Mouse (Mus musculus) regulatory T cell (primary cell): Measurements from ENCODE around the gene Dnajc10.

Experiments used
- in situ Hi-C: fragments of 300-600 bp; cut with MboI, MseI; formaldehyde crosslinking; loops from one replicate; pipeline ENCODE4 v1.15.1; 2025; ENCODE audit warnings: high pct_unique_total_duplicates

Gene Dnajc10

GRCm38 (mm10) chr2:80315242-80316161 is at the start of gene Dnajc10:
Dnajc10 (plus strand) TSS chr2:80315466.
- in situ Hi-C loops, result loop anchor here (25.0 kb wide), 1 partner anchor 1453 kb away; the partner anchor contains the start of gene Ube2e3

- in situ Hi-C loops, result no loop called here
Measured at GRCm38 (mm10) chr2:80266894-80267293, 48.4 kb upstream of the Dnajc10 start.

GRCm38 (mm10) chr2:80268053-80268452 is 47.2 kb upstream of the Dnajc10 start:
- in situ Hi-C loops, result no loop called here

GRCm38 (mm10) chr2:80271431-80271830 is 43.8 kb upstream of the Dnajc10 start:
- in situ Hi-C loops, result loop anchor here (5.0 kb wide), 1 partner anchor 409 kb away; no protein-coding TSS in a partner anchor

GRCm38 (mm10) chr2:80273038-80273437 is 42.2 kb upstream of the Dnajc10 start:
- in situ Hi-C loops, result loop anchor here (5.0 kb wide), 1 partner anchor 411 kb away; no protein-coding TSS in a partner anchor

- in situ Hi-C loops, result loop anchor here (5.0 kb wide), 1 partner anchor 411 kb away; no protein-coding TSS in a partner anchor
Measured at GRCm38 (mm10) chr2:80273763-80274162, 41.5 kb upstream of the Dnajc10 start.

GRCm38 (mm10) chr2:80275136-80275535 is 40.1 kb upstream of the Dnajc10 start:
- in situ Hi-C loops, result no loop called here

GRCm38 (mm10) chr2:80282214-80282613 is 33.1 kb upstream of the Dnajc10 start:
- in situ Hi-C loops, result no loop called here

GRCm38 (mm10) chr2:80286397-80286796 is 28.9 kb upstream of the Dnajc10 start:
- in situ Hi-C loops, result no loop called here

GRCm38 (mm10) chr2:80292172-80292571 is 23.1 kb upstream of the Dnajc10 start, which contains the start of gene Prdx6b:
Prdx6b (plus strand) TSS chr2:80292472.
- in situ Hi-C loops, result no loop called here

GRCm38 (mm10) chr2:80298334-80298733 is 16.9 kb upstream of the Dnajc10 start:
- in situ Hi-C loops, result no loop called here

- in situ Hi-C loops, result loop anchor here (25.0 kb wide), 1 partner anchor 1439 kb away; the partner anchor contains the start of gene Ube2e3
Measured at GRCm38 (mm10) chr2:80300806-80301205, 14.5 kb upstream of the Dnajc10 start.

- in situ Hi-C loops, result loop anchor here (25.0 kb wide), 1 partner anchor 1442 kb away; the partner anchor contains the start of gene Ube2e3
Measured at GRCm38 (mm10) chr2:80303957-80304356, 11.3 kb upstream of the Dnajc10 start.

GRCm38 (mm10) chr2:80307701-80308100 is 7.6 kb upstream of the Dnajc10 start:
- in situ Hi-C loops, result loop anchor here (25.0 kb wide), 1 partner anchor 1445 kb away; the partner anchor contains the start of gene Ube2e3

- in situ Hi-C loops, result loop anchor here (25.0 kb wide), 1 partner anchor 1447 kb away; the partner anchor contains the start of gene Ube2e3
Measured at GRCm38 (mm10) chr2:80309775-80310174, 5.5 kb upstream of the Dnajc10 start.

GRCm38 (mm10) chr2:80310772-80311171 is 4.5 kb upstream of the Dnajc10 start:
- in situ Hi-C loops, result loop anchor here (25.0 kb wide), 1 partner anchor 1448 kb away; the partner anchor contains the start of gene Ube2e3

- in situ Hi-C loops, result loop anchor here (25.0 kb wide), 1 partner anchor 1449 kb away; the partner anchor contains the start of gene Ube2e3
Measured at GRCm38 (mm10) chr2:80311350-80311749, 3.9 kb upstream of the Dnajc10 start.

- in situ Hi-C loops, result loop anchor here (25.0 kb wide), 1 partner anchor 1452 kb away; the partner anchor contains the start of gene Ube2e3
Measured at GRCm38 (mm10) chr2:80314201-80314600, 1.1 kb upstream of the Dnajc10 start.

- in situ Hi-C loops, result loop anchor here (25.0 kb wide), 1 partner anchor 1453 kb away; the partner anchor contains the start of gene Ube2e3
Measured at GRCm38 (mm10) chr2:80314854-80315241, 418 bp upstream of the Dnajc10 start.

GRCm38 (mm10) chr2:80322878-80323277 is 7.6 kb downstream of the Dnajc10 start:
- in situ Hi-C loops, result loop anchor here (25.0 kb wide), 1 partner anchor 1461 kb away; the partner anchor contains the start of gene Ube2e3

GRCm38 (mm10) chr2:80325779-80326178 is 10.5 kb downstream of the Dnajc10 start:
- in situ Hi-C loops, result loop anchor here (25.0 kb wide), 1 partner anchor 312 kb away; no protein-coding TSS in a partner anchor

- in situ Hi-C loops, result loop anchor here (25.0 kb wide), 1 partner anchor 310 kb away; no protein-coding TSS in a partner anchor
Measured at GRCm38 (mm10) chr2:80327272-80327671, 12.0 kb downstream of the Dnajc10 start.
